Mouse (Mus musculus) testis, adult 2 months (tissue): ENCODE results near the gene Acan.

ENCODE experiments used
- CTCF ChIP-seq: fragments of 200-500 bp; IDR thresholded peaks from 2 replicates; pipeline ENCODE4 v1.5.1; 2012; ENCODE audit warnings: low read depth, mild to moderate bottlenecking, inconsistent platforms, low read length, moderate library complexity; ENCODE audit not compliant: control insufficient read depth, insufficient read depth, insufficient replicate concordance
- POLR2A ChIP-seq: fragments of 200-500 bp; IDR thresholded peaks from 2 replicates; pipeline ENCODE4 v1.6.1; 2012; ENCODE audit warnings: low read depth, mild to moderate bottlenecking, inconsistent platforms, low read length, moderate library complexity; ENCODE audit not compliant: control insufficient read depth

DNA sequence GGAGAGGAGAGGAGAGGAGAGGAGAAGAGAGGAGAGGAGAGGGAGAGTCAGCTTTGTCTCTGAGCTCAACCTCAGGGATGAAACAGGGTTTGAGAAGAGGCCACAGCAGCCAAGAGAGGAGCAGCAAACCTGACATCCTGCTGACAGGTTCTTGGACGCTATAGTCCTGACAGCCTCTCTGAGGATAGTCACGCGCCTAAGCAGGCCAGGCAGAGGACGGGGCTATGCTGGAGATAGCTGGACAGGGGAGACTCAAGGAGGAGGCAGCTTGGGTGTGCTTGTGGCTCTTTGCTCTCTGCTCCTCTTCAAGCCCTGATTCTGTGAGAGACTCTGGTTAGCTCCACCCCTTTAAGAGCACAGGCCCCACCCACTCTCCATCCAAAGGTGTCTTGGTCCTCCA, 14.9 kb downstream of the Acan start:
- TF ChIP-seq POLR2A (no peak), CTCF (no peak)
